Mouse (Mus musculus) embryonic fibroblast, embryonic 13.5 days (primary cell): ENCODE data around the gene Hist1h4k.

ENCODE experiments used
- CTCF ChIP-seq: IDR thresholded peaks from 2 replicates; pipeline ENCODE4 v1.5.1; 2011; ENCODE audit warnings: mild to moderate bottlenecking, control low read depth, low read length, moderate library complexity, borderline replicate concordance; ENCODE audit not compliant: insufficient read depth
- POLR2A ChIP-seq: IDR thresholded peaks from 2 replicates; pipeline ENCODE4 v1.6.1; 2011; ENCODE audit warnings: low read depth, mild to moderate bottlenecking, control low read depth, low read length, moderate library complexity

DNA sequence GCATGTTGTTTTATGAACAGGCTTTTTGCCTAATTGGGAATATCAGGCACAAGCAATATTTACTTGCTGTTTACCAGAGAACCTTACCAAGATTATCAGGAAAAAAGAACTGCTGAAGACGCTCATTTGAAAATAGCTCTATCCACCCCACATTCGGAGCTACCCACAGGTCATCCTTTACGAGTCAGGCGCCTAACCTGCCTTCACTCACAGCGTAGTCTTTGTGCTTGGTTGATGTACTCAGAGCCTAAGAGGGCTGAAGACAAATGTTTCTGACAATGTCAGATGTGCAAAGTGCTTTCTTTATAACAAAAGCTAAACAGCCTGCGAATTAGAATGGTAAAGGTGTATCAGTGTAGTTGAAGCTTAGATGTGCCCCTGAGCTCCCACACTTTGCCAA is 34.0 kb upstream of the Hist1h4k start:
- no peak for TF ChIP-seq POLR2A
- TF ChIP-seq CTCF, result no peak
